Mouse (Mus musculus): ENCODE results near the gene Tnnt3.

Gene Tnnt3

DNA sequence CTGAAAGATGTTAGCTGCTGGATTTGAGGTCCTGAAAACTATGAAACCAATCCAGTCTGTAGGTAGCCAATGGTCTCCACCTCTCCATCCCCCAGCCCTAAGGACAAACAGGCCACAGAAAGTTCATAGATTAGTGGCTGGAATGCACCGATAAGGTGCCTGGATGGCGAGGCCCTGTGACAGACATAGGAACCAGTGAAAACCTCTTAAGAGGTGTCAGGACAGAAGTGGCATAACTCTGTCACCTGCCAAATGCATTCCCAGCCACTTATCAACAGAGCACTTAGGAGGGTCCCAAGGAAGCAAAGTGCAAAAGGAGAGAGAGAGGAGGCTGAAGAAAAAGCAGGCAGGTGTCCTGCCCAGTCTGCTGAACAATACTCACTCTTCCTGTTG lies 39.3 kb upstream of the Tnnt3 start:
- Histone ChIP-seq H3K4me1 (replicated peaks; ENCODE audit: low read depth, low read length) (0 out of 2 replicates have a peak, but pooled peaks cover 4% of the 10 kb centered on the region), H3K27me3 (ENCODE audit: insufficient read depth, low read length) (peaks cover 33% of the 10 kb centered on the region), H3K4me3 (replicated peaks; ENCODE audit: low read length) (no peak overlapping the region), H3K9me3 (ENCODE audit: low read length) (no peaks in the 10 kb centered on the region), H3K36me3 (ENCODE audit: insufficient read depth, low read length) (no peaks in the 10 kb centered on the region)
- TF ChIP-seq POU5F1 (IDR thresholded peaks at IDR 0.05; ENCODE audit: borderline replicate concordance, low read length) = no peak
- TF ChIP-seq CTCF (conservative IDR thresholded peaks at IDR 0.05; ENCODE audit: low read length) = no peak
- no peak for TF ChIP-seq NANOG (IDR thresholded peaks at IDR 0.05; ENCODE audit: borderline replicate concordance, low read length)

- Histone ChIP-seq H3K9me3 (ENCODE audit: low read length) (no peaks in the 10 kb centered on the region), H3K4me3 (replicated peaks; ENCODE audit: low read length) (no peak within 1 kb of the TSS), H3K4me1 (replicated peaks; ENCODE audit: low read depth, low read length) (no peaks in the 10 kb centered on the region), H3K27me3 (ENCODE audit: insufficient read depth, low read length) (peaks cover 46% of the 10 kb centered on the region), H3K36me3 (ENCODE audit: insufficient read depth, low read length) (no peaks in the 10 kb centered on the region)
- TF ChIP-seq POU5F1 (IDR thresholded peaks at IDR 0.05; ENCODE audit: borderline replicate concordance, low read length) = no peak
- TF ChIP-seq NANOG (IDR thresholded peaks at IDR 0.05; ENCODE audit: borderline replicate concordance, low read length) = no peak
- TF ChIP-seq CTCF (conservative IDR thresholded peaks at IDR 0.05; ENCODE audit: low read length) = no peak
Measured at GRCm38 (mm10) chr7:142460636-142461077, 38.0 kb upstream of the Tnnt3 start, which contains the start of gene Lsp1. Lsp1 (plus strand) TSS chr7:142460809.

GRCm38 (mm10) chr7:142461446-142461845 lies 37.2 kb upstream of the Tnnt3 start:
- Histone ChIP-seq H3K9me3 (ENCODE audit: low read length) (no peaks in the 10 kb centered on the region), H3K4me1 (replicated peaks; ENCODE audit: low read depth, low read length) (no peaks in the 10 kb centered on the region), H3K36me3 (ENCODE audit: insufficient read depth, low read length) (no peaks in the 10 kb centered on the region), H3K4me3 (replicated peaks; ENCODE audit: low read length) (no peak overlapping the region), H3K27me3 (ENCODE audit: insufficient read depth, low read length) (peaks cover 48% of the 10 kb centered on the region)
- TF ChIP-seq POU5F1 (IDR thresholded peaks at IDR 0.05; ENCODE audit: borderline replicate concordance, low read length) = no peak
- no peak for TF ChIP-seq CTCF (conservative IDR thresholded peaks at IDR 0.05; ENCODE audit: low read length)
- TF ChIP-seq NANOG (IDR thresholded peaks at IDR 0.05; ENCODE audit: borderline replicate concordance, low read length) = no peak

GRCm38 (mm10) chr7:142462190-142462589 lies 36.4 kb upstream of the Tnnt3 start:
- no peaks in the 10 kb centered on the region for H3K9me3 ChIP-seq (ENCODE audit: low read length)
- peaks cover 48% of the 10 kb centered on the region for H3K27me3 ChIP-seq (ENCODE audit: insufficient read depth, low read length)
- H3K4me1 ChIP-seq (replicated peaks; ENCODE audit: low read depth, low read length) = no peaks in the 10 kb centered on the region
- TF ChIP-seq POU5F1 (IDR thresholded peaks at IDR 0.05; ENCODE audit: borderline replicate concordance, low read length) = no peak
- no peak for TF ChIP-seq NANOG (IDR thresholded peaks at IDR 0.05; ENCODE audit: borderline replicate concordance, low read length)
- no peak for TF ChIP-seq CTCF (conservative IDR thresholded peaks at IDR 0.05; ENCODE audit: low read length)
- no peak overlapping the region for H3K4me3 ChIP-seq (replicated peaks; ENCODE audit: low read length)
- no peaks in the 10 kb centered on the region for H3K36me3 ChIP-seq (ENCODE audit: insufficient read depth, low read length)

GRCm38 (mm10) chr7:142462594-142463078 lies 36.0 kb upstream of the Tnnt3 start:
- no peaks in the 10 kb centered on the region for H3K9me3 ChIP-seq (ENCODE audit: low read length)
- no peaks in the 10 kb centered on the region for H3K36me3 ChIP-seq (ENCODE audit: insufficient read depth, low read length)
- no peak overlapping the region for H3K4me3 ChIP-seq (replicated peaks; ENCODE audit: low read length)
- no peak for TF ChIP-seq CTCF (conservative IDR thresholded peaks at IDR 0.05; ENCODE audit: low read length)
- peaks cover 48% of the 10 kb centered on the region for H3K27me3 ChIP-seq (ENCODE audit: insufficient read depth, low read length)
- H3K4me1 ChIP-seq (replicated peaks; ENCODE audit: low read depth, low read length) = no peaks in the 10 kb centered on the region

GRCm38 (mm10) chr7:142470171-142470691 lies 28.4 kb upstream of the Tnnt3 start:
- no peaks in the 10 kb centered on the region for H3K4me1 ChIP-seq (replicated peaks; ENCODE audit: low read depth, low read length)
- H3K36me3 ChIP-seq (ENCODE audit: insufficient read depth, low read length) = no peaks in the 10 kb centered on the region
- H3K4me3 ChIP-seq (replicated peaks; ENCODE audit: low read length) = no peak overlapping the region
- peaks cover 32% of the 10 kb centered on the region for H3K27me3 ChIP-seq (ENCODE audit: insufficient read depth, low read length)
- H3K9me3 ChIP-seq (ENCODE audit: low read length) = no peaks in the 10 kb centered on the region
- TF ChIP-seq POU5F1 (IDR thresholded peaks at IDR 0.05; ENCODE audit: borderline replicate concordance, low read length) = no peak
- no peak for TF ChIP-seq CTCF (conservative IDR thresholded peaks at IDR 0.05; ENCODE audit: low read length)
- no peak for TF ChIP-seq NANOG (IDR thresholded peaks at IDR 0.05; ENCODE audit: borderline replicate concordance, low read length)

DNA sequence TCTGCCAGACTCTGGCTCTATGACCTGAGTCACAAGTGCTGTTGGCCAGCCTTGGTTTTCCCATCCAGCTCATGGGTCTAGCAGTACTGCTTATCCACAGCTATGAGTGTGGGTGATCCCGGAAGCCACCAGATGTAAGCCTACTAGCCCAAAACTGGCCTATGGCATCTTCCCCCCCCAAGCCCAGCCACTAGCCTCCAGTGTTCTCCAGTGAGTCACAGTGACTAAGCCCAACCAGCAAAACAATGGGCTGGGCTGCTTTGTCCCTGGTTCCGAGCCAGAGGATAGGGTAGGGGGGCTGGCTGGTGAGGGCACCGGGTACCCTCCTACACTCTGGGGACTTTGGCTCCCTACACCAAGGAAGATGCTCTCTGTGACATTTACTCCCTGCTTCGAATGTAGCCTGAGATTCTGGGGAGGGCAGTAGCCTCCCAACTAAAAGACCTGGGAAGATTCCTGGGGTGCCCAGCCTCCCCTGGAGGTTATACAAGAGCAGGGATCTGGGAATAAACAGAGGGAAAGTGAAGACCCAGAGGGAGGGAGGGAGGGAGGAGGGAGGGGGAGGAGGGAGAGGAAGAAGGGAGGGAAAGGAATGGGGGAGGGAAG lies 27.7 kb upstream of the Tnnt3 start:
- H3K27me3 ChIP-seq (ENCODE audit: insufficient read depth, low read length) = peaks cover 32% of the 10 kb centered on the region
- no peak overlapping the region for H3K4me3 ChIP-seq (replicated peaks; ENCODE audit: low read length)
- no peaks in the 10 kb centered on the region for H3K4me1 ChIP-seq (replicated peaks; ENCODE audit: low read depth, low read length)
- no peak for TF ChIP-seq CTCF (conservative IDR thresholded peaks at IDR 0.05; ENCODE audit: low read length)
- TF ChIP-seq POU5F1 (IDR thresholded peaks at IDR 0.05; ENCODE audit: borderline replicate concordance, low read length) = no peak
- no peaks in the 10 kb centered on the region for H3K36me3 ChIP-seq (ENCODE audit: insufficient read depth, low read length)
- no peaks in the 10 kb centered on the region for H3K9me3 ChIP-seq (ENCODE audit: low read length)

DNA sequence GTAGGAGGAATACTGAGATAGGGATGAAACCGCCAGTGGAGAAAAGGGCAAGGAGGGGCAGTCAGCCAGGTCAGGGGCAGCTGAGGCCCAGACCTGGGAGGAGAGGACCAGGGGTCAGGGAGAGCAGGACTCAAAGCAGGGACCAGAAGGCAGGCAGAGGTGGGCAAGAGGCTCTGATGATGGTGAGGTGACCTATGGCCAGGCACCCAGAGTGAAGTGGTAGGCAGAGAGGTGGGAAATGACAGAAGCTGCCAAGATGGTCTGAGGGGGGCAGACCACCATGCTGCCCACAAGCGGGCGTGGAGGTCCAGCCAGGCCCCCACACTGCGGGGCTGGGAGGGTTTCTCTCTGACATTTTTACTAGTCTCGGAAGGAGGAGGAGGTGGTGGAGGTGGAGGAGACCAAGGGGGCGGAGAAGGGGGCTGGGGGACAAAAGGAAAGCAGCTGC lies 27.2 kb upstream of the Tnnt3 start:
- Histone ChIP-seq H3K27me3 (ENCODE audit: insufficient read depth, low read length) (peaks cover 34% of the 10 kb centered on the region), H3K4me1 (replicated peaks; ENCODE audit: low read depth, low read length) (no peaks in the 10 kb centered on the region), H3K4me3 (replicated peaks; ENCODE audit: low read length) (no peak overlapping the region), H3K36me3 (ENCODE audit: insufficient read depth, low read length) (no peaks in the 10 kb centered on the region), H3K9me3 (ENCODE audit: low read length) (no peaks in the 10 kb centered on the region)
- TF ChIP-seq POU5F1 (IDR thresholded peaks at IDR 0.05; ENCODE audit: borderline replicate concordance, low read length) (no peak), NANOG (IDR thresholded peaks at IDR 0.05; ENCODE audit: borderline replicate concordance, low read length) (no peak)
